Mouse (Mus musculus) MEL (cell line): ENCODE data around the gene Dnajb14. TPM values are rescaled to one million over a fixed set of nuclear protein-coding genes. Genes with fewer than 3 reads are reported as not detected.
A peak's percentile ranks its signal among the peaks of the same experiment; 100 is the strongest.

Experiments
- DNase-seq: peaks from one replicate; pipeline ENCODE4 v3.0.0; 2011; ENCODE audit warnings: low read depth, low spot score
- H3K27ac ChIP-seq: 2 replicates; pipeline ENCODE4 v1.5.1; 2012; ENCODE audit warnings: low read depth, mild to moderate bottlenecking, control low read depth, low read length, moderate library complexity; ENCODE audit not compliant: control insufficient read depth
- H3K27me3 ChIP-seq, 2 experiments: fragments of 150-350 bp in 1 of 2; sonication (generic) in 1 of 2; 2 replicates each; pipeline ENCODE4 v1.6.1; 2012; ENCODE audit warnings: low read length in 2 of 2, mild to moderate bottlenecking in 2 of 2, improper control_type of control experiment in 1 of 2, moderate library complexity in 1 of 2; ENCODE audit not compliant: insufficient read depth in 2 of 2, control insufficient read depth in 1 of 2
- H3K36me3 ChIP-seq, 2 experiments: 2 replicates each; pipeline ENCODE4 v1.6.1; 2012 to 2014; ENCODE audit warnings: low read length in 2 of 2, improper control_type of control experiment in 1 of 2, inconsistent platforms in 1 of 2, mild to moderate bottlenecking in 1 of 2; ENCODE audit not compliant: insufficient read depth in 2 of 2, control insufficient read depth in 1 of 2
- H3K4me1 ChIP-seq, 2 experiments: fragments of 150-350 bp in 1 of 2; sonication (generic) in 1 of 2; 2 replicates each; pipeline ENCODE4 v1.6.1; 2012; ENCODE audit warnings: low read length in 2 of 2, improper control_type of control experiment in 1 of 2, mild to moderate bottlenecking in 1 of 2; ENCODE audit not compliant: insufficient read depth in 2 of 2, control insufficient read depth in 1 of 2
- H3K4me3 ChIP-seq, 2 experiments: fragments of 150-350 bp in 1 of 2; sonication (generic) in 1 of 2; 2 replicates each; pipeline ENCODE4 v1.5.1; 2012; ENCODE audit warnings: low read depth in 2 of 2, low read length in 2 of 2, mild to moderate bottlenecking in 2 of 2, moderate library complexity in 2 of 2, control low read depth in 1 of 2, improper control_type of control experiment in 1 of 2; ENCODE audit not compliant: control insufficient read depth in 1 of 2, insufficient read depth in 1 of 2
- H3K79me2 ChIP-seq: 2 replicates; pipeline ENCODE4 v1.6.1; 2012; ENCODE audit warnings: mild to moderate bottlenecking, low read length, moderate library complexity; ENCODE audit not compliant: control insufficient read depth, poor library complexity, insufficient read depth
- H3K9ac ChIP-seq: 2 replicates; pipeline ENCODE4 v1.6.1; 2012; ENCODE audit warnings: low read depth, mild to moderate bottlenecking, control low read depth, low read length, moderate library complexity; ENCODE audit not compliant: control insufficient read depth, poor library complexity, severe bottlenecking
- H3K9me3 ChIP-seq: fragments of 150-350 bp; sonication (generic); replicated peaks from 2 replicates; pipeline ENCODE4 v1.6.1; 2012; ENCODE audit warnings: mild to moderate bottlenecking, low read length, improper control_type of control experiment, moderate library complexity; ENCODE audit not compliant: insufficient read depth
- CHD1 ChIP-seq: IDR thresholded peaks from 2 replicates; pipeline ENCODE4 v1.6.1; 2012; ENCODE audit warnings: low read depth, mild to moderate bottlenecking, inconsistent platforms, low read length, improper control_type of control experiment
- CTCF ChIP-seq, 3 experiments: IDR thresholded peaks in 2 of 3; conservative IDR thresholded peaks in 1 of 3; 2 replicates each; pipeline ENCODE4 v1.5.1; 2011 to 2012; ENCODE audit warnings: low read length in 3 of 3, low read depth in 2 of 3, mild to moderate bottlenecking in 2 of 3, improper control_type of control experiment in 1 of 3, inconsistent platforms in 1 of 3, mixed read lengths in 1 of 3, moderate library complexity in 1 of 3; ENCODE audit not compliant: control insufficient read depth in 1 of 3, insufficient read depth in 1 of 3, poor library complexity in 1 of 3, severe bottlenecking in 1 of 3
- MAFK ChIP-seq: IDR thresholded peaks from 2 replicates; pipeline ENCODE4 v1.6.1; 2011; ENCODE audit warnings: low read depth, mild to moderate bottlenecking, low read length, improper control_type of control experiment, borderline replicate concordance
- MAZ ChIP-seq: IDR thresholded peaks from 2 replicates; pipeline ENCODE4 v1.6.1; 2012; ENCODE audit warnings: low read depth, mild to moderate bottlenecking, inconsistent platforms, low read length, improper control_type of control experiment
- MXI1 ChIP-seq: IDR thresholded peaks from 2 replicates; pipeline ENCODE4 v1.6.1; 2011; ENCODE audit warnings: mild to moderate bottlenecking, low read depth, low read length, improper control_type of control experiment
- NELFE ChIP-seq: IDR thresholded peaks from 2 replicates; pipeline ENCODE4 v1.6.1; 2011; ENCODE audit warnings: low read depth, low read length, improper control_type of control experiment
- NRF1 ChIP-seq: IDR thresholded peaks from 2 replicates; pipeline ENCODE4 v1.6.1; 2014; ENCODE audit warnings: low read depth, mild to moderate bottlenecking, inconsistent platforms, low read length, improper control_type of control experiment, moderate library complexity; ENCODE audit not compliant: poor library complexity, insufficient read depth, severe bottlenecking
- POLR2A ChIP-seq, 2 experiments: IDR thresholded peaks; 2 replicates each; pipeline ENCODE4 v1.6.1; 2011 to 2012; ENCODE audit warnings: low read length in 2 of 2, mild to moderate bottlenecking in 2 of 2, control low read depth in 1 of 2, improper control_type of control experiment in 1 of 2, low read depth in 1 of 2, moderate library complexity in 1 of 2; ENCODE audit not compliant: control insufficient read depth in 1 of 2, insufficient read depth in 1 of 2, poor library complexity in 1 of 2
- RAD21 ChIP-seq: IDR thresholded peaks from 2 replicates; pipeline ENCODE4 v1.6.1; 2011; ENCODE audit warnings: mild to moderate bottlenecking, low read depth, low read length, improper control_type of control experiment
- RCOR1 ChIP-seq: IDR thresholded peaks from 2 replicates; pipeline ENCODE4 v1.6.1; 2012; ENCODE audit warnings: low read depth, mild to moderate bottlenecking, inconsistent platforms, low read length, improper control_type of control experiment
- SIN3A ChIP-seq: IDR thresholded peaks from 2 replicates; pipeline ENCODE4 v1.6.1; 2012; ENCODE audit warnings: low read length, improper control_type of control experiment, inconsistent platforms
- SMC3 ChIP-seq: IDR thresholded peaks from 2 replicates; pipeline ENCODE4 v1.6.1; 2011; ENCODE audit warnings: low read depth, low read length, improper control_type of control experiment
- USF1 ChIP-seq: IDR thresholded peaks from 2 replicates; pipeline ENCODE4 v1.6.1; 2014; ENCODE audit warnings: low read depth, mild to moderate bottlenecking, inconsistent platforms, low read length, improper control_type of control experiment, moderate library complexity
- ZKSCAN1 ChIP-seq: IDR thresholded peaks from 2 replicates; pipeline ENCODE4 v1.6.1; 2012; ENCODE audit warnings: low read depth, mild to moderate bottlenecking, inconsistent platforms, low read length, improper control_type of control experiment, moderate library complexity
- ZNF384 ChIP-seq: IDR thresholded peaks from 2 replicates; pipeline ENCODE4 v1.6.1; 2012; ENCODE audit warnings: low read depth, mild to moderate bottlenecking, inconsistent platforms, low read length, improper control_type of control experiment
- polyA plus RNA-seq, 2 experiments: library from polyadenylated mRNA; stranded (reverse) in 1 of 2; unstranded in 1 of 2; fragments of >175 nt in 1 of 2; fragments of >200 nt in 1 of 2; gene quantifications; 2 replicates each; pipeline versions ENCODE4 v1.2.1 to v1.2.4; 2012; ENCODE audit warnings: low replicate concordance in 2 of 2, low read depth in 1 of 2; ENCODE audit not compliant: insufficient read length in 2 of 2, insufficient read depth in 1 of 2, missing spikeins in 1 of 2
- total RNA-seq: library from RNA; depleted of rRNA; stranded (reverse); fragments of 300-350 nt; gene quantifications from 2 replicates; pipeline ENCODE4 v1.2.3, GENCODE M21; 2012

The Dnajb14 gene
- total and polyA plus RNA-seq, 3 experiments: 4.2 to 6.1 TPM; not detected in 1

- TF ChIP-seq SIN3A: peak; percentile 99
- TF ChIP-seq MXI1: peak; percentile 85
- peak; percentile 29; the same call in 1 of the 2 replicates for TF ChIP-seq CHD1
- TF ChIP-seq USF1: peak; percentile 73
- TF ChIP-seq RAD21: no peak
- peak; percentile 50; the same call in 1 of the 2 replicates for TF ChIP-seq NELFE
- no peak; a peak in 1 of 4 replicates for TF ChIP-seq POLR2A (IDR thresholded peaks at IDR 0.05; ENCODE audit: control insufficient read depth in 1 of 2, insufficient read depth in 1 of 2, low read depth in 1 of 2, low read length in 2 of 2, poor library complexity in 1 of 2)
Observed at GRCm38 (mm10) chr3:137957864-137958263, 90.4 kb downstream of the Dnajb14 start (continued).

GRCm38 (mm10) chr3:137958352-137958751 lies 90.9 kb downstream of the Dnajb14 start:
- TF ChIP-seq SMC3 (no peak), MAZ (no peak), ZKSCAN1 (peak; percentile 94), RCOR1 (no peak)
- no peak for DNase-seq
- H3K4me1 ChIP-seq: peaks cover 42 to 59% of the 10 kb centered on the region in 2 experiments
- peak overlapping the region; percentile 15 for H3K9ac ChIP-seq
- H3K36me3 ChIP-seq: peaks cover 20 to 78% of the 10 kb centered on the region in 2 experiments
- peak overlapping the region; percentile 91 for H3K27ac ChIP-seq
- H3K4me3 ChIP-seq: no peak overlapping the region
- H3K9me3 ChIP-seq: no peaks in the 10 kb centered on the region
- peaks cover 6% of the 10 kb centered on the region; the same call in 1 of the 2 replicates for H3K79me2 ChIP-seq
- no peaks in the 10 kb centered on the region for H3K27me3 ChIP-seq

- Histone ChIP-seq H3K27me3 (no peaks in the 10 kb centered on the region), H3K36me3 (peaks cover 20 to 74% of the 10 kb centered on the region in 2 experiments), H3K9ac (no peak overlapping the region), H3K4me3 (no peak overlapping the region), H3K4me1 (peaks cover 35 to 51% of the 10 kb centered on the region in 2 experiments), H3K79me2 (peaks cover 6% of the 10 kb centered on the region; the same call in 1 of the 2 replicates), H3K9me3 (no peaks in the 10 kb centered on the region), H3K27ac (peak overlapping the region; percentile 63)
- TF ChIP-seq CTCF (IDR thresholded peaks at IDR 0.05 in 2 of 3, conservative IDR thresholded peaks at IDR 0.05 in 1 of 3; ENCODE audit: control insufficient read depth in 1 of 3, insufficient read depth in 1 of 3, low read depth in 2 of 3, low read length in 3 of 3, poor library complexity in 1 of 3, severe bottlenecking in 1 of 3): no peak
- TF ChIP-seq NRF1: no peak
- TF ChIP-seq POLR2A (IDR thresholded peaks at IDR 0.05; ENCODE audit: control insufficient read depth in 1 of 2, insufficient read depth in 1 of 2, low read depth in 1 of 2, low read length in 2 of 2, poor library complexity in 1 of 2): 0 out of 4 replicates have a peak, but pooled peaks of 1 of the 2 experiments have one; percentile 21
- TF ChIP-seq ZNF384: no peak
- no peak for TF ChIP-seq MAFK
- no peak for TF ChIP-seq ZKSCAN1
- DNase-seq: peak; percentile 37
Observed at GRCm38 (mm10) chr3:137959456-137959855, 92.0 kb downstream of the Dnajb14 start.
